Mouse (Mus musculus) intestine, embryonic 16.5 days (tissue): ENCODE results near the gene Selenoo. TPM values are rescaled to one million over a fixed set of nuclear protein-coding genes. Genes with fewer than 3 reads are reported as not detected.

Source experiments
- ATAC-seq: fragments of 200-750 bp; cut with Nextera tagmentation; 2 replicates; pipeline ENCODE4 v1.8.0; 2017; ENCODE audit warnings: moderate TSS enrichment, moderate library complexity
- H3K27ac ChIP-seq: fragments of 300-500 bp; sonication (generic); 2 replicates; pipeline ENCODE4 v1.5.1; 2014; ENCODE audit warnings: mild to moderate bottlenecking, low read length
- H3K27me3 ChIP-seq: fragments of 300-500 bp; sonication (generic); replicated peaks from 2 replicates; pipeline ENCODE4 v1.6.1; 2014; ENCODE audit warnings: low read length, control low read depth, mixed read lengths; ENCODE audit not compliant: control insufficient read depth, insufficient read depth
- H3K36me3 ChIP-seq: fragments of 300-500 bp; sonication (generic); 2 replicates; pipeline ENCODE4 v1.6.1; 2014; ENCODE audit warnings: low read length, control low read depth; ENCODE audit not compliant: control insufficient read depth, insufficient read depth
- H3K4me1 ChIP-seq: fragments of 300-500 bp; sonication (generic); 2 replicates; pipeline ENCODE4 v1.6.1; 2014; ENCODE audit warnings: low read length, control low read depth, mixed read lengths; ENCODE audit not compliant: control insufficient read depth, insufficient read depth
- H3K4me2 ChIP-seq: fragments of 300-500 bp; sonication (generic); 2 replicates; pipeline ENCODE4 v1.6.1; 2014; ENCODE audit warnings: low read depth, low read length, control low read depth
- H3K4me3 ChIP-seq: fragments of 300-500 bp; sonication (generic); 2 replicates; pipeline ENCODE4 v1.5.1; 2014; ENCODE audit warnings: mild to moderate bottlenecking, low read length
- H3K9ac ChIP-seq: fragments of 300-500 bp; sonication (generic); 2 replicates; pipeline ENCODE4 v1.6.1; 2014; ENCODE audit warnings: low read depth, low read length
- H3K9me3 ChIP-seq: fragments of 300-500 bp; sonication (generic); 2 replicates; pipeline ENCODE4 v1.6.1; 2016; ENCODE audit warnings: low read length, control low read depth; ENCODE audit not compliant: control insufficient read depth
- WGBS: fragments of 180-500 bp; shearing (Covaris S2); extraction: QIAGEN DNeasy Blood & Tissue Kit; methylation state at CpG from one replicate; pipeline ENCODE4 v1.1.7; 2014; 5-methylcytosine and 5-hydroxymethylcytosine counted together
- polyA plus RNA-seq: library from polyadenylated mRNA; unstranded; fragments of >200 nt; fragmentation: Nextera tagmentation; extraction: Ambion mirVana; gene quantifications from 2 replicates; pipeline ENCODE4 v1.2.1, GENCODE M21; 2015

Gene Selenoo
- polyA plus RNA-seq, 1 experiment from 2014 or later, result 13.7 TPM

DNA sequence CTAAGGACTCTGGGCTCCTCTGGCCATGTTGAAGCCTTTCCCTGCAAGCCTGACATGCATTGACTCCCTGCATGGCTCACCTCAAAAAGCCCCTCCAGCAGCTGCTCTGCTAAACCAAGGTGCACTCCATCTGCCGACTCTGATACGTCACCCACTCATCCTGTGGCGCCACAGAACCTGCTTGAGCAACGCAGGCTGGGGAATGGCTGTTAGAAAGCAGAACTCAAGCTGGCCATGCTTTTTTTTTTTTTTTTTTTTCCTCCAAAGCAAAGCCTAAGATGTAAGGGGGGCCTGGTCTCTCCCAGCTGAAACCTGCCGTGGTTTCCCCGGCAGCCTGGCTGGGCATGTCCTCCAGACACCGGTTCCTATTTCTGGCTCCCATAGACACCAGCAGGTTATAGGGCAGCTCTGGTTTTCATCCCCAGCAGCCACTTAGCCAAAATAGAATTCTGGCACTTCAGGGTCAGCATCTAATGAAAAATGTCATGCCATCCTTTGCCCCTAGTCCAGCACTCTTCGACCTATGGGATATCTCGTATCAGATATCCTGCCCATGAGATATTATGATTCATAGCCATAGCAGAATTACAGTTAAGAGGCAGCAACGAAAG lies 14.8 kb upstream of the Selenoo start:
- ATAC-seq, result no peak
- Histone ChIP-seq H3K27me3 (no peaks in the 10 kb centered on the region), H3K9ac (0 out of 2 replicates have a peak overlapping the region, but pooled peaks have one; percentile 94), H3K4me1 (peaks cover 38% of the 10 kb centered on the region), H3K4me2 (no peak overlapping the region), H3K4me3 (no peak overlapping the region), H3K27ac (no peak overlapping the region), H3K9me3 (no peaks in the 10 kb centered on the region), H3K36me3 (no peaks in the 10 kb centered on the region)
- WGBS, result 73% methylated on average over 10 of the region's 10 CpGs

DNA sequence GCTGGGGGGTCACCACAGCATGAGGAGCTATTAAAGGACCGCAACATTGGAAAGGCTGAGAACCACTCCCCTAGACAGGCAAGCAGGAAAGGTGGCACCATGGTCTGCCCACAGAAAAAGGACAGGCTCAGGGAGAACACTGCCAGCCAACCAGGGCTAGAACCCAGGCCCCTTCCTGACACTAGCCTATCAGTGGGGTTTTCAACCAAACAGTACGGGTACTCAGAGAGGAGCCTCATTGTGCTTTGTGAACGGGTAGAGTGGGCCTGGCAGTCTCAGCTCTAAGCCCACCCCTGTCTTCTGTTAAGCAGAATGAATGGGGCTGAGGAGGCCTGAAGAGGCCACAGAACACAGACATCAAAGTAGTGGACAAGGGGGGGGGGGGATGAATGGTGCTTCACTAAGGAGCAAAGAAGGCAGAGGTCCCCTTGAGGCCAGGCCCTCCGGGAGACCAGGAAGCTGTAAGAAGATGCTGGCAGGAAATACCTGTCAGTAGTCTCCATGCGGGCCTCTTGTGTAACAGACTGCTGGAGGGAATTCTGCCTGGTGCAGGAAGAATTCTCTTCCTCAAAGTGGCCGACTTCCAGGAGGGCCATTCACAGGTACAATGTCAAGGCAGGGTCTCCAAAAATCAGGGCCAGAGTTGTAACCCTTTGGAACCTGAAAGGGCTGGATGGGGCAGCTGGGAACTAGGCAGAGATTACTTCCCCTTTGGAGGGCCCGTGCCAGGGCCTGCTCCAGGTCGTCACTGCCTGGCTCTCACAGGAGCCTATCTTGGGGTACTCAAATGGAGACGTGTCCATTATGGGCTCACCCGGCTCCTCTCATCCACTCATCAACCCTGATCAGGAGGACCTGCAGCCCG lies 14.0 kb upstream of the Selenoo start, which contains the start of gene Trabd:
Gene Trabd (plus strand): TSS at position 512 of the 865 bp plus-strand sequence.
- no peak for ATAC-seq

DNA sequence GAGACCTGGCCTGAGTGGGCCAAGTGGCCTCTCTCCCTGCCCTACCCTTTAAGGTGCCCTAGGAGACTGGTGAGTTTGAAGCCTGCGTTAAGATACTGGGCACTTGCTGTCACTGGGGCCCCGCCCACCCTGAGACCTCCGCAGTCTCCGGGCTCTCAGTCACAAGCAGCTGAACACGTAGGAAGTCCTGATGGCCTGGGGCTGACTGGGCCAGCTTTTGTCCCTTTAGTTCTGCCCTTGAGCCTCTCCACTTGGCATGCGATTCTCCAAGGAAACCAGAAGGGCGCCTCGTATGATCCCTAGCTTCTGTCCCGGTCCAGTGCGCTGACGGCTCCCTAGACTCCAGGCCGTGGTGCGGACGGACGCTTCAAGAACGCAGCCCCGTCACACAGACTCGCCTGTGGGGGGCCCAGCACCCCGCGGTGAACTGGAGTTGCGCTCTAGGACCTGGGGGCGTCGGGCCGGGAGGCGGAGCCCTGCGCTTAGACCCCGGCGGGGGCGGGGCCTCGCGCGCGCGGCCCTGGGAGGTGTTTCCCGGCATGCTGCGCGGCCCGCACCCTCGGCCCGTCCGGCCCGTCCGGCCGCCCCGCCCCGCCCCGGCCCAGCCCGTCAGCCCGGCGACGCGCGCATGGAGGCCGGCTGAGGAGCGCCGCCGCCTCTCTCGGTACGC lies 13.3 kb upstream of the Selenoo start:
- Histone ChIP-seq H3K36me3 (no peaks in the 10 kb centered on the region), H3K27ac (peak overlapping the region; percentile 74), H3K27me3 (no peaks in the 10 kb centered on the region), H3K4me2 (peak overlapping the region; percentile 76), H3K9ac (peak overlapping the region; percentile 94), H3K9me3 (no peaks in the 10 kb centered on the region), H3K4me3 (peak overlapping the region; percentile 88), H3K4me1 (peaks cover 35% of the 10 kb centered on the region)
- 1% methylated on average over 43 of the region's 59 CpGs for WGBS
- peak; percentile 92 for ATAC-seq

More for the DNA sequence above, 14.0 kb upstream of the Selenoo start, which contains the start of gene Trabd:
- Histone ChIP-seq H3K4me3 (peak within 1 kb of the TSS; percentile 88), H3K27me3 (no peaks in the 10 kb centered on the region), H3K4me2 (peak within 1 kb of the TSS; percentile 76), H3K9me3 (no peaks in the 10 kb centered on the region), H3K9ac (peak within 1 kb of the TSS; percentile 94), H3K36me3 (no peaks in the 10 kb centered on the region), H3K27ac (peak within 1 kb of the TSS; percentile 74), H3K4me1 (peaks cover 38% of the 10 kb centered on the region)
- 29% methylated on average over 11 of the region's 11 CpGs for WGBS

- no peaks in the 10 kb centered on the region for H3K9me3 ChIP-seq
- peak overlapping the region; percentile 94 for H3K9ac ChIP-seq
- peak; percentile 24 for ATAC-seq
- WGBS, result 0% methylated on average over 28 of the region's 39 CpGs
- H3K4me1 ChIP-seq, result peaks cover 32% of the 10 kb centered on the region
- no peaks in the 10 kb centered on the region for H3K27me3 ChIP-seq
- peak overlapping the region; percentile 88 for H3K4me3 ChIP-seq
- no peaks in the 10 kb centered on the region for H3K36me3 ChIP-seq
- H3K27ac ChIP-seq, result peak overlapping the region; percentile 74
- H3K4me2 ChIP-seq, result peak overlapping the region; percentile 76
These were observed 12.6 kb upstream of the Selenoo start for GRCm38 (mm10) chr15:89076156-89076731.

DNA sequence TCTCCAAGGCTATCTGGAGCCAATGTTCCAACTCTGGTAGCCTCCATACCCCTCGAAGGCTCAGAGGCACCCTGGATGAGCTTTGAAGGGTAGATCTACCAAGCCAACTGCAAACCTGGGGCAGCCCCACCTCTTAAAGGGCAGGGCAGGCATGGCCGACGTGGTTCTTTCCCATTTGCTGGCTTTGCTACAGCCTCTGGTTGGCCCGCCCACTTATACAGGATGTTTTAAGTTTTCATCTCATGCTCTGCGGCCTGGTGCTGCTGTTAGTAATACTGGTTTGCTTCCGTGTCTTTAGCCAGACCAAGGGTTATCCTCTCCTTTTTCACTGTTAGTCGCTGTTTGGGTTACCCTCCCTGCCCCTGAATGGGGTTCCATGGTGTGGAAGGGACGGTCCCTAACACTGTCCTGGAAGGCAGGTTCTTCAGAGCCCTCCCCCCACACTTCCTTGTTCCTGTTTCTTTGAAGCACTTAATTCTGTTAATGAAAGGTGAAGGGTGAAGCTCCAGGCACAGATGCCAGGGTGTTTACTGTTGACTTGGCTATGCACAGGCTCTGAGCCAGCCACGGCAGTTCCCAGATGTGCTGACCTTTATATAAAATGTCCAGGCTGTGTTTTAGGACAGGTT lies 10.6 kb upstream of the Selenoo start:
- H3K4me3 ChIP-seq, result peak overlapping the region; percentile 23
- H3K36me3 ChIP-seq, result peaks cover 8% of the 10 kb centered on the region; the same call in 1 of the 2 replicates
- ATAC-seq, result 0 out of 2 replicates have a peak, but pooled peaks have one; percentile 21
- WGBS, result 46% methylated on average over 9 of the region's 9 CpGs
- H3K4me1 ChIP-seq, result peaks cover 32% of the 10 kb centered on the region
- peak overlapping the region; percentile 94; the same call in 1 of the 2 replicates for H3K9ac ChIP-seq
- peak overlapping the region; percentile 76 for H3K4me2 ChIP-seq
- no peaks in the 10 kb centered on the region for H3K27me3 ChIP-seq
- peak overlapping the region; percentile 42 for H3K27ac ChIP-seq
- H3K9me3 ChIP-seq, result no peaks in the 10 kb centered on the region

DNA sequence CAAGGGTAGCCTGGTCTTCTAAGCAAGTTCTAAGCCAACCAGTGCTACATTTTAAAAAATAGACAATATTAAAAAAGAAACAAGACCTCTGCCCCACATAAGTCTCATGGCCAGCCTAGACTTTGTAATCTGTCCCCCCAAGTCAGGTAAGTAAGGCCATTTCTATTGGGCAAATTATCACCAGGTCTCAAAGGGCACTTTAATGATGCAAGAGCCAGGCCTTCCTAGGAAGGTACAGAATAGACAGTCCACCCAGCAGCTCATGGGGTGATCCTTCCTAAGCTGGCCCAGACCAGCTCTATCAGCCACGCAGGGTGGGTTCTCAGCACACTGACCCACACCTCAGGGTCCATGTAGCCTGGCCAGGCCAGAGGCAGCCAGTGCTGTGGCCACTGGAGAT lies 5.0 kb upstream of the Selenoo start:
- H3K4me2 ChIP-seq, result no peak overlapping the region
- no peak for ATAC-seq
- peaks cover 32% of the 10 kb centered on the region for H3K36me3 ChIP-seq
- H3K27ac ChIP-seq, result peak overlapping the region; percentile 28
- H3K27me3 ChIP-seq, result no peaks in the 10 kb centered on the region
- no peak overlapping the region for H3K4me3 ChIP-seq
- 100% methylated on average over 1 of the region's 1 CpGs for WGBS
- H3K4me1 ChIP-seq, result 0 out of 2 replicates have a peak, but pooled peaks cover 8% of the 10 kb centered on the region
- H3K9me3 ChIP-seq, result no peaks in the 10 kb centered on the region
- H3K9ac ChIP-seq, result 0 out of 2 replicates have a peak overlapping the region, but pooled peaks have one; percentile 24

GRCm38 (mm10) chr15:89084826-89085225 lies 4.1 kb upstream of the Selenoo start:
- ATAC-seq, result no peak
- 89% methylated on average over 2 of the region's 2 CpGs for WGBS
- H3K27ac ChIP-seq, result no peak overlapping the region
- peaks cover 32% of the 10 kb centered on the region for H3K36me3 ChIP-seq
- H3K4me1 ChIP-seq, result peaks cover 10% of the 10 kb centered on the region
- H3K4me2 ChIP-seq, result no peak overlapping the region
- H3K9ac ChIP-seq, result no peak overlapping the region
- no peak overlapping the region for H3K4me3 ChIP-seq
- no peaks in the 10 kb centered on the region for H3K27me3 ChIP-seq
- no peaks in the 10 kb centered on the region for H3K9me3 ChIP-seq

DNA sequence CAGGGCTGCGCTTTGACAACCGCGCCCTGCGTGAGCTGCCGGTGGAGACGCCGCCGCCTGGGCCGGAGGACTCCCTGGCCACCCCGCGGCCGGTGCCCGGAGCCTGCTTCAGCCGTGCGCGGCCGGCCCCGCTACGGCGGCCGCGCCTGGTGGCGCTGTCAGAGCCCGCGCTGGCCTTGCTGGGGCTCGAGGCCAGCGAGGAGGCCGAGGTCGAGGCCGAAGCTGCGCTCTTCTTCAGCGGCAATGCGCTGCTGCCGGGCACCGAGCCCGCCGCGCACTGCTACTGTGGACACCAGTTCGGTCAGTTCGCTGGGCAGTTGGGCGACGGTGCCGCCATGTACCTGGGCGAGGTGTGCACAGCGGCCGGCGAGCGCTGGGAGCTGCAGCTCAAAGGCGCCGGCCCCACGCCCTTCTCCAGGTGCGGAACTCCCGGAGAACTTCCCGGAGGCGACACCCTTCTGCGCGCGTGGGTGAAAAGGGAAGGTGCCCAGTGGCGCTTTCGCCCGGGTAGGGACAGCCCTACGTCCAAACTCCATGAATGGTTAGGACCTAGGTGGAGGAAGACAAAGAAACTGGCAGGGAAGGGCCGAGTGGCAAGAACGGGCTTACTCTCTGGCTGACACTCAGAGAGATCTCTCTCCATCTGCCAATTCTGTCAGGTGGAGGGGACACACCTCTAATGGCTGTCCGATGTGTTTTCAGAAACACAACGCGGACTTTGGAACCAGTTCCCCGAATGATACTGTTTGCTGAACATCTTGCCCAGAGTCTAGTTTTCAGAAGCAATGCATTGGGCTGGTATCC lies 566 bp downstream of the Selenoo start:
- WGBS, result 2% methylated on average over 68 of the region's 68 CpGs
- H3K4me2 ChIP-seq, result peak overlapping the region; percentile 67
- H3K27ac ChIP-seq, result peak overlapping the region; percentile 87
- H3K36me3 ChIP-seq, result peaks cover 19% of the 10 kb centered on the region
- no peaks in the 10 kb centered on the region for H3K9me3 ChIP-seq
- peak overlapping the region; percentile 97 for H3K4me3 ChIP-seq
- peak; percentile 71 for ATAC-seq
- H3K4me1 ChIP-seq, result peaks cover 20% of the 10 kb centered on the region
- H3K9ac ChIP-seq, result peak overlapping the region; percentile 94
- H3K27me3 ChIP-seq, result no peaks in the 10 kb centered on the region
